Mouse (Mus musculus) CH12.LX (cell line): Measurements from ENCODE around the gene Hap1. TPM values are rescaled to one million over a fixed set of nuclear protein-coding genes. Genes with fewer than 3 reads are reported as not detected.

Experiments
- DNase-seq: peaks from one replicate; pipeline ENCODE4 v3.0.0-alpha.2; 2013; ENCODE audit errors: extremely low read depth
- H3K27ac ChIP-seq: 2 replicates; pipeline ENCODE4 v1.5.1; 2012; ENCODE audit warnings: low read depth, mild to moderate bottlenecking, control low read depth, moderate library complexity; ENCODE audit not compliant: insufficient read depth
- H3K27me3 ChIP-seq: replicated peaks from 2 replicates; pipeline ENCODE3; 2012; ENCODE audit warnings: inconsistent platforms
- H3K36me3 ChIP-seq, 2 experiments: replicated peaks in 1 of 2; 2 replicates each; pipeline versions ENCODE3 to v1.6.1; 2012; ENCODE audit warnings: inconsistent platforms in 1 of 2, low read length in 1 of 2, mild to moderate bottlenecking in 1 of 2, mixed read lengths in 1 of 2, moderate library complexity in 1 of 2; ENCODE audit not compliant: control insufficient read depth in 1 of 2, insufficient read depth in 1 of 2
- H3K4me1 ChIP-seq, 2 experiments: 2 replicates each; pipeline ENCODE4 v1.6.1; 2012; ENCODE audit warnings: inconsistent platforms in 1 of 2, moderate library complexity in 1 of 2; ENCODE audit not compliant: insufficient read depth in 2 of 2, control insufficient read depth in 1 of 2
- H3K4me2 ChIP-seq: 2 replicates; pipeline ENCODE4 v1.6.1; 2012; ENCODE audit warnings: low read depth, mild to moderate bottlenecking, control low read depth; ENCODE audit not compliant: poor library complexity, insufficient read depth, severe bottlenecking
- H3K4me3 ChIP-seq, 3 experiments: fragments of 150-350 bp in 1 of 3; sonication (generic) in 1 of 3; replicated peaks in 1 of 3; 2 replicates each; pipeline versions ENCODE3 to v1.5.1; 2011 to 2012; ENCODE audit warnings: low read depth in 2 of 3, low read length in 2 of 3, mild to moderate bottlenecking in 2 of 3, moderate library complexity in 2 of 3, control low read depth in 1 of 3, improper control_type of control experiment in 1 of 3, inconsistent platforms in 1 of 3, mixed read lengths in 1 of 3; ENCODE audit not compliant: poor library complexity in 1 of 3
- H3K79me2 ChIP-seq: replicated peaks from 2 replicates; pipeline ENCODE4 v1.6.1; 2012; ENCODE audit warnings: mild to moderate bottlenecking, moderate library complexity; ENCODE audit not compliant: control insufficient read depth, poor library complexity, insufficient read depth, severe bottlenecking; ENCODE audit errors: extremely low read depth
- H3K9ac ChIP-seq: 2 replicates; pipeline ENCODE4 v1.6.1; 2012; ENCODE audit warnings: low read depth, mild to moderate bottlenecking, control low read depth, moderate library complexity; ENCODE audit not compliant: insufficient read depth
- H3K9me3 ChIP-seq: replicated peaks from 2 replicates; pipeline ENCODE3; 2012; ENCODE audit warnings: low read length, inconsistent platforms, mixed read lengths
- BHLHE40 ChIP-seq: IDR thresholded peaks from 2 replicates; pipeline ENCODE4 v1.6.1; 2011; ENCODE audit warnings: mild to moderate bottlenecking, low read depth, low read length, improper control_type of control experiment
- CHD1 ChIP-seq: IDR thresholded peaks from 2 replicates; pipeline ENCODE4 v1.6.1; 2012; ENCODE audit warnings: low read depth, low read length, improper control_type of control experiment, inconsistent platforms
- CHD2 ChIP-seq: IDR thresholded peaks from 2 replicates; pipeline ENCODE4 v1.6.1; 2011; ENCODE audit warnings: low read length, improper control_type of control experiment
- E2F4 ChIP-seq: IDR thresholded peaks from 2 replicates; pipeline ENCODE4 v1.6.1; 2011; ENCODE audit warnings: low read depth, low read length, improper control_type of control experiment; ENCODE audit not compliant: insufficient replicate concordance
- EP300 ChIP-seq: IDR thresholded peaks from 2 replicates; pipeline ENCODE4 v1.6.1; 2011; ENCODE audit warnings: low read length, improper control_type of control experiment
- ETS1 ChIP-seq: conservative IDR thresholded peaks from 2 replicates; pipeline ENCODE4 v1.6.1; 2012; ENCODE audit warnings: low read depth, mild to moderate bottlenecking, inconsistent platforms, low read length, improper control_type of control experiment, moderate library complexity
- GABPA ChIP-seq: IDR thresholded peaks from 2 replicates; pipeline ENCODE4 v1.6.1; 2012; ENCODE audit warnings: low read depth, low read length, improper control_type of control experiment, inconsistent platforms; ENCODE audit not compliant: insufficient replicate concordance
- HCFC1 ChIP-seq: IDR thresholded peaks from 2 replicates; pipeline ENCODE4 v1.6.1; 2012; ENCODE audit warnings: low read depth, mild to moderate bottlenecking, inconsistent platforms, low read length, improper control_type of control experiment
- IRF4 ChIP-seq: IDR thresholded peaks from 2 replicates; pipeline ENCODE4 v1.6.1; 2014; ENCODE audit warnings: low read depth, mild to moderate bottlenecking, inconsistent platforms, low read length, improper control_type of control experiment
- JUN ChIP-seq: IDR thresholded peaks from 2 replicates; pipeline ENCODE4 v1.6.1; 2011; ENCODE audit warnings: low read depth, mild to moderate bottlenecking, low read length, improper control_type of control experiment, moderate library complexity; ENCODE audit not compliant: insufficient read depth
- JUND ChIP-seq: conservative IDR thresholded peaks from 2 replicates; pipeline ENCODE4 v1.6.1; 2011; ENCODE audit warnings: low read depth, low read length, improper control_type of control experiment
- KAT2A ChIP-seq: IDR thresholded peaks from 2 replicates; pipeline ENCODE4 v1.6.1; 2012; ENCODE audit warnings: low read length, improper control_type of control experiment, inconsistent platforms; ENCODE audit not compliant: insufficient replicate concordance
- MAFK ChIP-seq: IDR thresholded peaks from 2 replicates; pipeline ENCODE4 v1.6.1; 2011; ENCODE audit warnings: low read length, improper control_type of control experiment; ENCODE audit not compliant: insufficient replicate concordance
- MAX ChIP-seq: IDR thresholded peaks from 2 replicates; pipeline ENCODE4 v1.6.1; 2011; ENCODE audit warnings: low read length, improper control_type of control experiment
- MAZ ChIP-seq: IDR thresholded peaks from 2 replicates; pipeline ENCODE4 v1.6.1; 2012; ENCODE audit warnings: low read depth, mild to moderate bottlenecking, inconsistent platforms, low read length, improper control_type of control experiment, moderate library complexity
- MEF2A ChIP-seq: IDR thresholded peaks from 2 replicates; pipeline ENCODE4 v1.6.1; 2014; ENCODE audit warnings: low read depth, mild to moderate bottlenecking, inconsistent platforms, low read length, improper control_type of control experiment, borderline replicate concordance
- MXI1 ChIP-seq: IDR thresholded peaks from 2 replicates; pipeline ENCODE4 v1.6.1; 2011; ENCODE audit warnings: mild to moderate bottlenecking, low read depth, low read length, improper control_type of control experiment
- MYC ChIP-seq: IDR thresholded peaks from 2 replicates; pipeline ENCODE4 v1.6.1; 2011; ENCODE audit warnings: low read depth, mild to moderate bottlenecking, improper control_type of control experiment, low read length
- NELFE ChIP-seq: IDR thresholded peaks from 2 replicates; pipeline ENCODE4 v1.6.1; 2011; ENCODE audit warnings: low read depth, low read length, improper control_type of control experiment
- NRF1 ChIP-seq: IDR thresholded peaks from 2 replicates; pipeline ENCODE4 v1.6.1; 2014; ENCODE audit warnings: low read depth, mild to moderate bottlenecking, inconsistent platforms, low read length, improper control_type of control experiment, moderate library complexity
- PAX5 ChIP-seq: IDR thresholded peaks from 2 replicates; pipeline ENCODE4 v1.6.1; 2012; ENCODE audit warnings: low read length, inconsistent platforms, mixed read lengths
- POLR2A ChIP-seq: IDR thresholded peaks from 2 replicates; pipeline ENCODE4 v1.6.1; 2011; ENCODE audit warnings: low read depth, mild to moderate bottlenecking, improper control_type of control experiment, low read length
- POLR2AphosphoS2 ChIP-seq: IDR thresholded peaks from 2 replicates; pipeline ENCODE4 v1.6.1; 2011; ENCODE audit warnings: low read depth, low read length, improper control_type of control experiment
- RAD21 ChIP-seq: IDR thresholded peaks from 2 replicates; pipeline ENCODE4 v1.6.1; 2011; ENCODE audit warnings: low read depth, mild to moderate bottlenecking, low read length, improper control_type of control experiment, moderate library complexity
- RCOR1 ChIP-seq: conservative IDR thresholded peaks from 2 replicates; pipeline ENCODE4 v1.6.1; 2012; ENCODE audit warnings: low read depth, mild to moderate bottlenecking, inconsistent platforms, low read length, improper control_type of control experiment
- SIN3A ChIP-seq: IDR thresholded peaks from 2 replicates; pipeline ENCODE4 v1.6.1; 2012; ENCODE audit warnings: low read length, improper control_type of control experiment, inconsistent platforms
- SMC3 ChIP-seq: IDR thresholded peaks from 2 replicates; pipeline ENCODE4 v1.6.1; 2011; ENCODE audit warnings: low read depth, low read length, improper control_type of control experiment
- TBP ChIP-seq: conservative IDR thresholded peaks from 2 replicates; pipeline ENCODE4 v1.6.1; 2011; ENCODE audit warnings: low read depth, low read length, improper control_type of control experiment
- TCF12 ChIP-seq: IDR thresholded peaks from 2 replicates; pipeline ENCODE4 v1.6.1; 2014; ENCODE audit warnings: low read depth, mild to moderate bottlenecking, inconsistent platforms, low read length, improper control_type of control experiment
- UBTF ChIP-seq: IDR thresholded peaks from 2 replicates; pipeline ENCODE4 v1.6.1; 2012; ENCODE audit warnings: low read depth, mild to moderate bottlenecking, inconsistent platforms, low read length, improper control_type of control experiment, moderate library complexity
- USF2 ChIP-seq: conservative IDR thresholded peaks from 2 replicates; pipeline ENCODE4 v1.6.1; 2011; ENCODE audit warnings: low read depth, low read length, improper control_type of control experiment
- ZKSCAN1 ChIP-seq: IDR thresholded peaks from 2 replicates; pipeline ENCODE4 v1.6.1; 2012; ENCODE audit warnings: low read depth, inconsistent platforms, low read length, improper control_type of control experiment, borderline replicate concordance
- ZNF384 ChIP-seq: IDR thresholded peaks from 2 replicates; pipeline ENCODE4 v1.6.1; 2012; ENCODE audit warnings: low read depth, low read length, improper control_type of control experiment, inconsistent platforms
- dilution Hi-C: fragments of 300-500 bp; cut with MboI; formaldehyde crosslinking; loops from 2 replicates; pipeline ENCODE4 v1.14.3; 2020; ENCODE audit warnings: low sequenced_read_pairs; ENCODE audit not compliant: extremely low pct_unique_long_range_greater_than_20kb, extremely low pct_ligation_motif_present
- in situ Hi-C: fragments of 300-500 bp; cut with MboI; formaldehyde crosslinking; loops from 3 replicates; pipeline ENCODE4 v1.14.3; 2019; ENCODE audit warnings: low sequenced_read_pairs, low pct_ligation_motif_present, low pct_unique_long_range_greater_than_20kb, mixed read lengths
- polyA plus RNA-seq: library from polyadenylated mRNA; unstranded; fragments of >175 nt; gene quantifications from 2 replicates; pipeline ENCODE4 v1.2.1, GENCODE M21; 2012; ENCODE audit warnings: low read depth; ENCODE audit not compliant: insufficient read length
- total RNA-seq, 2 experiments: library from RNA; depleted of rRNA; stranded (reverse); fragments of 300-350 nt in 1 of 2; fragments of >200 nt in 1 of 2; gene quantifications; 2 replicates each; pipeline ENCODE4 v1.2.3; 2012 to 2014

Hap1 gene
- total and polyA plus RNA-seq, 3 experiments, result 0.34 TPM; not detected in 2

DNA sequence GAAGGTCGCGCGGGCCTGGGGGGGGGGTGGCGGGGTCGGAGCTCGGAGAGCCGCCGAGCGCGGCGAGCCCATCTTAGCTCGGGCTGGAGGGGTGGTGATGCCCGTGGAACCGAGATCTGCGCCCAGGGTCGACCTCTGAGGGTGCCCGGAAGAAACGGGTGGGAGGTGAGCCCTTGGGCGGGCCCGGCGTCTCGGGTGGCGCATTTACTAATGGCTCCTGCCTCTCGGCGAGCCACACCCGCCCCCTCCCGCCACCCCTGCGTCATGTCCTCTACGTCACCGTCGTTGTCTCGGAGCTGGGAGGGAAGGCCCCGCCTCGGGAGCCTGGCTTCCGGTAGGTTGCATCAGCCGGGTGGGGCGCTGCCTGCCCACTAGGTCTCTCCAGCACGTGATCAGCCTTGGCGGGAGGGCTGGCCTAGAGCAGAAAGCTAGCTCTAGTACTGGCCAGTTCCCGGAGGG is 35.7 kb downstream of the Hap1 start (continued):
- peak; percentile 83 for TF ChIP-seq IRF4
- TF ChIP-seq MXI1, result peak; percentile 97
- TF ChIP-seq TCF12, result peak; percentile 90
- peak; percentile 94; the same call in 1 of the 2 replicates for TF ChIP-seq POLR2AphosphoS2
- no peak for TF ChIP-seq PAX5
- peak; percentile 95; the same call in 1 of the 2 replicates for TF ChIP-seq E2F4
- peak; percentile 99 for TF ChIP-seq BHLHE40
- TF ChIP-seq ZNF384, result no peak

- H3K4me1 ChIP-seq, result peaks cover 2 to 15% of the 10 kb centered on the region in 2 experiments; a peak in 2 of 4 replicates
- TF ChIP-seq CHD2 (peak; percentile 78), TBP (peak; percentile 84), MEF2A (peak; percentile 74), TCF12 (peak; percentile 85), HCFC1 (peak; percentile 72), GABPA (no peak), MYC (peak; percentile 81; the same call in 1 of the 2 replicates), NELFE (peak; percentile 80), UBTF (peak; percentile 26; the same call in 1 of the 2 replicates), MAZ (peak; percentile 100), RCOR1 (peak; percentile 7; the same call in 1 of the 2 replicates), MAFK (peak; percentile 31; the same call in 1 of the 2 replicates), POLR2AphosphoS2 (peak; percentile 92; the same call in 1 of the 2 replicates), SMC3 (no peak), EP300 (peak; percentile 28; the same call in 1 of the 2 replicates), ZKSCAN1 (no peak), BHLHE40 (peak; percentile 78), JUN (no peak), KAT2A (0 out of 2 replicates have a peak, but pooled peaks have one; percentile 72), JUND (no peak), ETS1 (peak; percentile 28), PAX5 (no peak), USF2 (no peak), SIN3A (peak; percentile 15; the same call in 1 of the 2 replicates), MAX (peak; percentile 81), NRF1 (peak; percentile 99), CHD1 (peak; percentile 71), RAD21 (no peak), MXI1 (peak; percentile 61; the same call in 1 of the 2 replicates), POLR2A (peak; percentile 88), ZNF384 (0 out of 2 replicates have a peak, but pooled peaks have one; percentile 21), IRF4 (peak; percentile 71; the same call in 1 of the 2 replicates), E2F4 (peak; percentile 89; the same call in 1 of the 2 replicates)
Observed at GRCm38 (mm10) chr11:100319492-100320171, 36.3 kb downstream of the Hap1 start, which contains the start of gene Eif1. Gene Eif1 (plus strand): TSS chr11:100319885.

More at GRCm38 (mm10) chr11:100319492-100320171, 36.3 kb downstream of the Hap1 start, which contains the start of gene Eif1:
- peak within 1 kb of the TSS; percentile 65 to 81 (median 73) for H3K4me3 ChIP-seq
- H3K9ac ChIP-seq, result peak within 1 kb of the TSS; percentile 97
- in situ Hi-C loops (no loop called here), dilution Hi-C loops (no loop called here)
- H3K79me2 ChIP-seq, result peaks cover 19% of the 10 kb centered on the region
- no peaks in the 10 kb centered on the region for H3K9me3 ChIP-seq
- H3K27ac ChIP-seq, result peak within 1 kb of the TSS; percentile 84
- H3K36me3 ChIP-seq, result peaks cover 20 to 23% of the 10 kb centered on the region in 2 experiments
- peak within 1 kb of the TSS; percentile 51 for H3K4me2 ChIP-seq
- DNase-seq, result peak; percentile 100
- H3K27me3 ChIP-seq, result peaks cover 15% of the 10 kb centered on the region
